Mouse (Mus musculus) midbrain, postnatal 0 days (tissue): Measurements from ENCODE around the gene Tmem132a. TPM values are rescaled to one million over a fixed set of nuclear protein-coding genes. Genes with fewer than 3 reads are reported as not detected.

Source experiments
- ATAC-seq: fragments of 200-750 bp; cut with Nextera tagmentation; 2 replicates; pipeline ENCODE4 v1.8.0; 2017; ENCODE audit warnings: moderate number of reproducible peaks, mild to moderate bottlenecking, moderate TSS enrichment, moderate library complexity; ENCODE audit not compliant: low FRiP score
- DNase-seq: peaks from one replicate; pipeline ENCODE4 v3.0.0-alpha.2; 2015; ENCODE audit warnings: low spot score
- H3K27ac ChIP-seq: fragments of 300-500 bp; sonication (generic); 2 replicates; pipeline ENCODE4 v1.5.1; 2014; ENCODE audit warnings: low read depth, mild to moderate bottlenecking, low read length, mixed read lengths
- H3K27me3 ChIP-seq: fragments of 300-500 bp; sonication (generic); 2 replicates; pipeline ENCODE4 v1.6.1; 2014; ENCODE audit warnings: low read length, control low read depth, mixed read lengths; ENCODE audit not compliant: insufficient read depth
- H3K36me3 ChIP-seq: fragments of 300-500 bp; sonication (generic); 2 replicates; pipeline ENCODE4 v1.6.1; 2014; ENCODE audit warnings: low read length, control low read depth, mixed read lengths; ENCODE audit not compliant: insufficient read depth
- H3K4me1 ChIP-seq: fragments of 300-500 bp; sonication (generic); 2 replicates; pipeline ENCODE4 v1.6.1; 2014; ENCODE audit warnings: mild to moderate bottlenecking, control low read depth, antibody characterized with exemption, low read length, mixed read lengths; ENCODE audit not compliant: insufficient read depth
- H3K4me2 ChIP-seq: fragments of 300-500 bp; sonication (generic); 2 replicates; pipeline ENCODE4 v1.6.1; 2014; ENCODE audit warnings: low read depth, mild to moderate bottlenecking, low read length, mixed read lengths; ENCODE audit not compliant: poor library complexity, severe bottlenecking
- H3K4me3 ChIP-seq: fragments of 300-500 bp; sonication (generic); 2 replicates; pipeline ENCODE4 v1.5.1; 2014; ENCODE audit warnings: low read depth, mild to moderate bottlenecking, low read length, moderate library complexity
- H3K9ac ChIP-seq: fragments of 300-500 bp; sonication (generic); replicated peaks from 2 replicates; pipeline ENCODE4 v1.6.1; 2014; ENCODE audit warnings: mild to moderate bottlenecking, low read length, moderate library complexity, mixed read lengths; ENCODE audit not compliant: poor library complexity, severe bottlenecking
- H3K9me3 ChIP-seq: fragments of 300-500 bp; sonication (generic); 2 replicates; pipeline ENCODE4 v1.6.1; 2016; ENCODE audit warnings: low read length, control low read depth
- CTCF ChIP-seq: IDR thresholded peaks from 2 replicates; pipeline ENCODE4 v1.5.1; 2016; ENCODE audit warnings: antibody characterized with exemption, mild to moderate bottlenecking
- WGBS: fragments of 180-500 bp; shearing (Covaris S2); extraction: QIAGEN DNeasy Blood & Tissue Kit; methylation state at CpG from one replicate; pipeline ENCODE4 v1.1.7; 2014; 5-methylcytosine and 5-hydroxymethylcytosine counted together
- polyA plus RNA-seq: library from polyadenylated mRNA; unstranded; fragments of >200 nt; fragmentation: Nextera tagmentation; extraction: Ambion mirVana; gene quantifications from 2 replicates; pipeline ENCODE4 v1.2.1, GENCODE M21; 2015
- total RNA-seq: library from RNA; depleted of rRNA; stranded (reverse); fragments of >200 nt; gene quantifications from 2 replicates; pipeline ENCODE4 v1.2.3, GENCODE M21; 2014

Tmem132a gene
- total and polyA plus RNA-seq, 2 experiments from 2014 or later, result 207 to 429 TPM

DNA sequence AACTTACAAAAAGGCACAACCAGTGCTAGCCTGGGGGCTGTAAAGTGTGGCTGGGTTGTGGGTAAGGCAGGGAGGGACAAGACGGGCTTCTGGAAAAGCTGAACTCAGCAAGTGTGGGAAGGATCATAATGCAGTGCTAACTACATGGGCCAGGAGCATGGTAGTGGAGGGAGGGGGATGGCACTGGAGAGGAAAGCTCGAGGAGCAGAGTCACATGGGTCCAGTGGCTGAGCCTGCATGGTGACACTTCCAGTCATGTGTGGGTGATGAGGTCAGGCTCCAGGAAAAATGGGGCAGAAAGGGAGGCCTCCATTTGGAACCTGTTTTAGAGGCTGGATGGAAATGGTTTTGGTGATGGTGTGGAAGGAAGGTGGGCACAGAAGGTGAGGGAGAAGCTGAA, 13.2 kb downstream of the Tmem132a start:
- 36% methylated on average over 2 of the region's 2 CpGs for WGBS
- 0 out of 2 replicates have a peak, but pooled peaks have one; percentile 24 for ATAC-seq
- Histone ChIP-seq H3K4me1 (no peaks in the 10 kb centered on the region), H3K4me2 (no peak overlapping the region), H3K4me3 (no peak overlapping the region), H3K27ac (no peak overlapping the region), H3K36me3 (peaks cover 45% of the 10 kb centered on the region), H3K9me3 (no peaks in the 10 kb centered on the region), H3K9ac (no peak overlapping the region), H3K27me3 (no peaks in the 10 kb centered on the region)
- no peak for DNase-seq
- no peak for TF ChIP-seq CTCF

DNA sequence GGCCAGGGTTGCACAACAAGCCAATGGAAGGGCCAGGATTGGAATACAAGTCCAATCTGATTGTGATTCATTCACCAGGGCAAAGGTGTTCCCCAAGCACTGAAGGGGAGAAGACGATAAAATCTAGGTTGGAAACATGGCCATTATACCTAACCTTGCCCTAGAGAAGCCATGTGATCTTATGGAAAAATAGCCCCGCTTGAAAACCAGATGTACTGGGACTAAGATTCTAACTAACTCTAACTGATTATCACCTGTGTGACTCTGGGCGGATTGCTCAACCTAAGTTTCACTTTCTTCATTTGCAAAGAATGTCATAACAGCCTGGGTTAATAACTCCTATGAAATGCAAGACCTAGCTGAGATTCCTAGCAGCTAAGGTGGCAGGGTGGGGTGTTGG, 14.3 kb downstream of the Tmem132a start:
- no peak overlapping the region for H3K27ac ChIP-seq
- no peak for TF ChIP-seq CTCF
- DNase-seq (no peak), ATAC-seq (no peak)
- peaks cover 38% of the 10 kb centered on the region for H3K36me3 ChIP-seq
- H3K4me3 ChIP-seq, result no peak overlapping the region
- no peak overlapping the region for H3K9ac ChIP-seq
- H3K4me2 ChIP-seq, result no peak overlapping the region
- no peaks in the 10 kb centered on the region for H3K4me1 ChIP-seq
- H3K9me3 ChIP-seq, result no peaks in the 10 kb centered on the region
- no peaks in the 10 kb centered on the region for H3K27me3 ChIP-seq
- 88% methylated on average over 3 of the region's 3 CpGs for WGBS

DNA sequence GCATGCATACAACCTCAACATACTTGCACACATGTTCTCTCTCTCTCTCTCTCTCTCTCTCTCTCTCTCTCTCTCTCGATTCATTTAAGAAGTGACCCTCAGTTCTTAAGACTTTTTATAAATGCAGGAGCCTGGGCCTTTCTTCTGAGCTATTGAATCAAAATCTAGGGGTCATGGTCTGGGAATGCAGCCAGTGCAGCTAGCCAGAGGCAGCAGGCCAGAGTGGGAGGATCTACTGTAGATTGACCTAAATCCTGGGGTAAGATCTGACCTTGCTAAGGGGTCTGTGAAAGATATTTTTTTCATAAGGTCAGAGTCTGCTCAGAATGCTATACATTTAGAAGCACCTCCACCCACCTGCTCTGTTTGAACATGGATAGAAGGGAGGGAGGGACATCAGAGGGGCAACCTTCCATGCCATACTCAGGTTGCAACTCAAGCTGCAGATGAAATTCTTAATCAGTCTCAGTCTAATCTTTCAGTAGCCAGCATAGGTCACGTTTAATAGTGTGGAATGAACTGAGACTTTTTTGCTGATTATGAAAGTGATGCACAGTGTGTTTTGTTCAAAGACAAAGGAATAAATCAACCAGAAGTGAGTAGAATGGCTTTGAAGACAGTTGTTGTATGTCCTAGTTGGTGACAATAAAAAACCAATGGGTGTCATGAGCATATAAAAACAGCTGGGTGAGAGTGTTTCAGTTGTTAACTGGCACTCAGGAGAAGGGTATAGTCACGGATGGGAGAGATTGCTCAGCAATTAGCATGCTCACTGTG, 22.2 kb downstream of the Tmem132a start:
- ATAC-seq, result no peak
- 41% methylated on average over 3 of the region's 3 CpGs for WGBS
- H3K4me1 ChIP-seq, result no peaks in the 10 kb centered on the region
- no peak overlapping the region for H3K4me2 ChIP-seq
- no peaks in the 10 kb centered on the region for H3K27me3 ChIP-seq
- H3K4me3 ChIP-seq, result no peak overlapping the region
- H3K9me3 ChIP-seq, result no peaks in the 10 kb centered on the region
- H3K27ac ChIP-seq, result no peak overlapping the region
- no peak overlapping the region for H3K9ac ChIP-seq
- no peaks in the 10 kb centered on the region for H3K36me3 ChIP-seq
- no peak for TF ChIP-seq CTCF
- DNase-seq, result peak; percentile 51

DNA sequence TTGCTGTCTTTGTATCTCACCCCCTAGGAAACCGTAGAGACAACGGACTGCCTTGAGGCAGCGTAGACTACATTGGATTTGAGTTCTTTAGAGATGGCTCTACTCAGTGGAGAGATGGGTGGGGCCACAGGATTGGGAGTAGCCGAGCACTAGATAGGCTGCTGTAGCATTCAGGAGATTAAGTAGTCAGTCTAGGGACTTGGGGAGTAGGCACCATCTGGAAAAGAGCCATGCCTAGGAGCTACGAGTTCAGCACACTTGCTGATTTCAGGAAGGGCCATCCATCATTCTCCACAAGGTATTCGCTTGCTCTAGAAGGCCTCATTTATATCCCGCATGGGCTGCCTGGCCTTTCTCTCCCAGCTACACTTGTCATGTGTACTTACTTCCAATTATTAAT, 23.6 kb downstream of the Tmem132a start:
- Histone ChIP-seq H3K4me1 (no peaks in the 10 kb centered on the region), H3K27me3 (no peaks in the 10 kb centered on the region), H3K4me3 (no peak overlapping the region), H3K4me2 (no peak overlapping the region), H3K27ac (no peak overlapping the region), H3K36me3 (no peaks in the 10 kb centered on the region), H3K9ac (no peak overlapping the region), H3K9me3 (no peaks in the 10 kb centered on the region)
- WGBS, result 69% methylated on average over 7 of the region's 7 CpGs
- DNase-seq (peak; percentile 44), ATAC-seq (no peak)
- no peak for TF ChIP-seq CTCF

DNA sequence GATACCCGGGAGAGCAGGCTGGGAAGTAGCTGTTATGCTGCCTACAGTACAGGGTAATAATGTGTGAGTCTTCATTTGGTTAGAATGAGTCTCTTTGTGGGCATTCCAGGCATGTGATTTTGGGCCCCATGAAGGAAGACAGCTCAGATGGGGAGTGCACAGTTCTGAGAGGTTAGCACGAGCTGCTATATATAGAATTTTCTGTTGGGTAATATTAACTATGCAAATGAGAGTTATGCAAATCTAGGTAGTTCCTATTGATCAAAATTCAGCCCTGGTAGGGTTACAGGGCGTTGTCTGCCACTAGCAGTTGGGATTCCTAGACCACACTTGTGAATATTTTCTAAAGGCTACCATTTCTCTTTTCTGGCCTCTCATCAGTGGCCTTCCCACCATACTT, 24.3 kb downstream of the Tmem132a start:
- no peak for ATAC-seq

DNA sequence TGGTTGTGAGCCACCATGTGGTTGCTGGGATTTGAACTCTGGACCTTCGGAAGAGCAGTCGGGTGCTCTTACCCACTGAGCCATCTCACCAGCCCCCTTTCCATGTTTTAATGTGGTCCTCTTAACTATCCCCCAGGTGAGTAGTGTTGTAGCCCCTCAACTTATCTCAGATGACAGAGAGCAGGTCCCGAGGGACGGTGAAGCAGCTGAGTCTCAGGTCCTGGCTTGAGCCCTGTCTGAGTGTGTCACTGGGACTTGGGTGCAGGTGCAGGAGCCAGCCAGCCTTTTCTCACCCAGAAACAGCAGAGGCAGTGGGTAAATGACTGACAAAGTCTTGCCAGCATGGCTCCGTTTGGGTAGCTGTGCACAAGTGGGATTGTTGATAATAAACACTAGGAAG, 25.5 kb downstream of the Tmem132a start:
- no peak overlapping the region for H3K4me3 ChIP-seq
- no peak overlapping the region for H3K4me2 ChIP-seq
- no peaks in the 10 kb centered on the region for H3K4me1 ChIP-seq
- H3K27ac ChIP-seq, result no peak overlapping the region
- 91% methylated on average over 5 of the region's 5 CpGs for WGBS
- ATAC-seq (no peak), DNase-seq (no peak)
- H3K9ac ChIP-seq, result no peak overlapping the region
- no peaks in the 10 kb centered on the region for H3K36me3 ChIP-seq
- H3K27me3 ChIP-seq, result no peaks in the 10 kb centered on the region
- no peaks in the 10 kb centered on the region for H3K9me3 ChIP-seq
- TF ChIP-seq CTCF, result no peak

More for the DNA sequence above, 24.3 kb downstream of the Tmem132a start:
- Histone ChIP-seq H3K4me1 (no peaks in the 10 kb centered on the region), H3K9ac (no peak overlapping the region), H3K36me3 (no peaks in the 10 kb centered on the region), H3K4me2 (no peak overlapping the region), H3K27me3 (no peaks in the 10 kb centered on the region), H3K9me3 (no peaks in the 10 kb centered on the region), H3K27ac (no peak overlapping the region), H3K4me3 (no peak overlapping the region)
- TF ChIP-seq CTCF, result no peak
- 79% methylated on average over 3 of the region's 3 CpGs for WGBS
- DNase-seq, result no peak
